Mouse (Mus musculus) 3134 (cell line): Measurements from ENCODE around the gene Prr23a2.
"Not testable (repeated sequence)": the region's sequence is repeated elsewhere in the genome, so short reads cannot be mapped to it uniquely, and the experiment has no call there.

ENCODE experiments used
- DNase-seq: peaks from one replicate; pipeline ENCODE4 v3.0.0-alpha.2; 2011; ENCODE audit warnings: low spot score; ENCODE audit not compliant: insufficient read length; ENCODE audit errors: extremely low read depth

Gene Prr23a2

DNA sequence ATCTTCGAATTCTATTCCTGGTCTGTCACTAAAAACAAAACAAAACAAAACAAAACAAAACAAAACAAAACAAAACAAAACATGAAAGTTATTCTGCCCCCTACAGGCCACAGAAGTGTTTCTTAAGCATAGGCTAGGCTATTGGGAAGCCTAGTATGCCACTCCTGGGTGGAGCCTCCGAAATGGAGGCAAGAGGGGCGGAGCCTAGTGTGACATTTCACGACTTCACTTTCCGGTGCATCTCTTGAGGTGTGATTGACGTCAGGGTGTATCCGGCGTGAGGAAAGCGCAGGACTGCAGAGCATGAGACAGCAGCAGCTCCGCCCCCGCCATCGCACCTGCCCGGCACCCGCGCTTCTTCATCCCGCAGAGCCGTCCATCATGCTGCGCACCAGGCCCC is at the start of gene Prr23a2:
TSS of gene Prr23a2 (plus strand) at position 285 of the 400 bp plus-strand sequence.
- DNase-seq: no peak

DNA sequence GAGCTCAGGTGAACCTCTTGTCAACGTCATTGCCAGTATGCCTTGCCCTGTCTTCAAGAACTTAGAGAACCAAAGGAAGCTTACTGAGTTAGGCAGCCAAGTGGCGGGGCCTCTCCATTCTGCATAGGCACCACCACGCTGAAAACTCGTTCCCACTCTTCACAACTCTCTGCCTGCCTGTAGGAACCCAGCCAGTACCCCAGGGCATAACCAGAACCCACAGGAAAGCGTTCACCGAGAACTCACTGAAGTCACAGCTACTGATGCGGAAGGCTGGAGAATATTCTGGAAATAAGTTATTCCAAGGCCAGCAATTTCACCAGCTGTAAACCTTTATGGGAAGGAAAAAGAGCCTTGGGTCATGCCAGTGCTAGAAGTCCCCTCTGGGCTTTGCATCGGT is 48.7 kb upstream of the Prr23a2 start:
- no peak for DNase-seq

DNA sequence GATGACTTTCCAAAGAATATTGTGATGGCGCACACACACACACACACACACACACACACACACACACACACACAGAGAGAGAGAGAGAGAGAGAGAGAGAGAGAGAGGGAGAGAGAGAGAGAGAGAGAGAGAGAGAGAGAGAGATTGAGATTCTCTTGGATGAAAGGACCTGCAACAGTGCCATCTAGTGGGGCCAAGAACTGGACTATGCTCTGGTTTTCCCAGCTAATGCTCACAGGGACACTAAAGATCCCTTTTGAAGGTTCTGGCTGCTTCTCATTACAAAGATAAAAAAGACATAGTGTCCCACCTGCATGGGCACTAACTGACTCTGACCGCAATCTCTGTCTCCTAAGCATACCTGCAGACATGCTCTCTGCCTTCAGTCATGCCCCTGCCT is 46.8 kb upstream of the Prr23a2 start:
- not testable (repeated sequence) for DNase-seq

DNA sequence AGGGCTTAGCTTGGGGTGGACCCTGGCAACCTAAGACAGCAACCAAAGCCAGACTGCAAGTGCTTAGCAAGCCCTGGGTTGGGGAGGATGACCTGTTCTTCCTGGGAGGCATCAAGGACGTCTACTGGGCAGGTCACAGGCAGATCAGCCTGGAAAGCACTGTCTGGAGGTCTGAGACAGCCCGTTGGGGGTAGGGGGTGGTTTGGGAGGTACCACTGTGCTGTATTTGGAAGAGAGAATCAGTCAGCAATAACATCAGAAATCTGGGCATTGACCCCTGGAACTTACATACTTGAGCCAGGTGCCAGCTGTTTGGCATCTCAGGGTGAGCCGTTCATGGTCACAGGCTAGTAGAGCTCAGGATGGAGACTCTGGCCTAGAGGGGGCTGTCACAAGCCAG is 40.2 kb upstream of the Prr23a2 start:
- DNase-seq: no peak

DNA sequence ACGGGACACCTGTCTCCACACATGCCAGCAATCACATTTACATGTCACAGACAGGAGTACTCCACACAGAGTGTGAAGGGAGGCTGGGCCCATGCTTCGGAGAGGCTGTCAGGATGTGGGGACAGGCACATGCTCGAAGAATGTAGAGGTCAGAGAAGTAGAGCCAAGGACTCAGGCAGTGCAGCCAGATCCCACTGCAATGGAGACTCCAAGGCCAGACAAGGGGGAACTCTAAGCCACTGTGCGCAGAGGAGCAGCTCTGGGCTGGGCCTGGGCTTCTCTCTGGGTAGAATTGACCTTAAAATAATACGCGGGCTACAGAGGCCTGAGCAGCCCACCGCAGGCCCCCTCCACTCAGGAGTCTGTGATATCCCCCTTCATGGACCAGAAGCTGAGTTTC is 38.7 kb upstream of the Prr23a2 start:
- DNase-seq: no peak

DNA sequence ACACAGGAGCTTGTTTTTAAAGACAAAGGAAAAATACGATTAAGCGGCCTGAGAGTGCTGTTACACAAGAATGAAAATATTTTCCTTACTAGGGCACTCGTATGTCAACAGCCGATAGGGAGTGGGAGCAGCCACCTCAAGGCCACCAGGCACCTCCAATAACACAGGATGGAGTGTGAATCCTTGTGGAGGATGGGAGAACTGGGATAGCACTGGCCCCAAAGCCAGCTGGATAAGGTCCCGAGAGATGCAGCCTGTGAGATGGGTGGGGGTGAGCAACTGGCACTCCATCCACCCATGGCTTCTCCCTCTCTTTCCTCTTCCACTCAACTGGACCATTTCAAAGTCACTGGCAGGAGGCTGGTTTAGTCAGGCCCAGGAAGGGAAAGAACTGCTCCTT is 37.3 kb upstream of the Prr23a2 start:
- no peak for DNase-seq

DNA sequence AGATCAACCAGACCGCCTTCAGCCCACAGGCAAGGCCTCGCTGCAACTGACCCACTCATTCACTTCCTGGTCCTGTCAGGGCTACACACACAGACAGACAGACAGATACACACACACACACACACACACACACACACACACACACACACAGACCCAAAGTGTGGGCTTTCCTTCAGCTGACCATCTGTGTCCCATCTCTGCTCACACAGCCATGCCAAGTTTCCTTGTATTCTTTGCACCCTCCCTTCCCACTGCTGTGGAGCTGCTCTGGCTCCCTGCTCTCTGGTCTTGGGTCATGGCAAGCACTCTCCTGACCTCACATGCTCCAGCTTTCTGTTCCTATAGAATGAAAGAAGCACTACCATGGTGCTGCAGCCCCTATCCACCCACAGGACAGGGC is 36.8 kb upstream of the Prr23a2 start:
- DNase-seq: no peak

DNA sequence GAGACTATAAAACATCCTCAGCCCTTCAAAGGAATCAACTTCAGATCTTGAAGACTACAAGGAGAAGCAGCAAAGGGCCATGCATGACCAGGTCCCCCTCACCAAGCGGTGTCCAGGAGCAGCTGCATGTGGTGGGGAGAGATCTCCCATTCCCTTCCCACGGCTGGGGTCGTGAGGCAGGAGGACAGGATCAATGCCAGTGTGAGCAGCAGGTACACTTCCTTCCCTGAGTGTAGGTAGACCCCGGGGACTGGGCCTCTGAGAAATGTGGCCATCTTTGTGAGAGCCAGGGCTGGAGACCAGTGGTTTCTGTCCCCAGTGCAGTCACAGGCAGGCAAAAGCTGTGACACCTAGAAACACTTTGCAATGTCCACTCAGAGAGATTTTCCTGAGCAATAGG is 35.8 kb upstream of the Prr23a2 start:
- DNase-seq: no peak

DNA sequence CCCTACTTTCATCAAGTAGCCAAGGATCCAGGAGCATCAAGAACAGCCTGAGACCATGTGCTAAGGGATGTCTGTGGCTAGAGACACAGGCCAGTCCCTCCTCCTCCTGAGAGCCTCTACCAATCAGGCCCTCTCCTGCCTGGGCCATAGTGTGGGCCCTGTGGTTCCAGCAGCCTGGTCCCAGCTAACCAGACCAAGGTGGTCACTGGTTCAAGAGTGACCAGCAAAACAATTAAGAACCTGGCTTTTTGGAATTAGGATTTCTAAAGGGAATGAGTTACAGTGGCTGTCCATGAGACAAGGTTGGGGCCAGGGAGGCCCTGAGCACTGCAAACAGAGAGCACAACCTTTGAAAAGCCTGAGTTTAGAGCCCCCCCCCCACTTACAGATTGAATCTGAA is 35.2 kb upstream of the Prr23a2 start:
- no peak for DNase-seq

DNA sequence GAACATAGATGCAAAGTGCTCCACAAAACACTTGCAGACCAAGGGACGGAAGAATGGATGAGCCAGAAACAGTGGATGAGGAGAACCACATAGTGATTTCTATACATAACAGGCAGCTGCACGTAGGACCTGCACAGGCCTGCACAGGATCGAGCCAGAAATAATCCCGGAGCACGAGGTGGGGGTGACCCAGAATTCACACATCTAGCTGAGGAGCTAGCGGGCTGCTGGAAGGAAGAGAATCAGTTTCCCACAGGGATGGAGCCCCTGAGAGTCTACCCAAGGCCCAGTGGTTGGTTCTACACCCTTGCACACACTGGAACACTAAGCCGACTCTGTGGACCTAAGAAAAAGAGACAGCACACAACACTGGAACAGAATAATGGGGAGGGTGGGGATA is 32.5 kb upstream of the Prr23a2 start:
- no peak for DNase-seq

DNA sequence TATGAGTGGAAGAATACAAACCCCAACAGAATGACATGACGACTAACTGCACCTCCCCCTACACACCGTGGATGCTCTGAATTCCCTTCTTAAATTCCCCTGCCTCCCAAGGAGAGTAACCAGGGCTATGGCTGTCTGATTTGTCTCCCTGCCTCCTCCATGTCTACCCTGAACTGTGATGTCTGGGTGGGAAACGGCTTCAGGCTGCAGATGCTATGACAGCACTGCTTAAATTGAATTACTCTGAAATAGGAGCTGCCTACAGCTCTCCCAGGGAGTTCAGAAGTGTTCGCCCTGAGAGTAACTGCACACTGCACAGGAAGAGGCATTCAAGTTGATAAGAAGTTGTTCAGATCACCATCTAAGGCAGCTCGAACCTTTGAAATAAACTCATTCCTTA is 26.8 kb upstream of the Prr23a2 start:
- DNase-seq: no peak

DNA sequence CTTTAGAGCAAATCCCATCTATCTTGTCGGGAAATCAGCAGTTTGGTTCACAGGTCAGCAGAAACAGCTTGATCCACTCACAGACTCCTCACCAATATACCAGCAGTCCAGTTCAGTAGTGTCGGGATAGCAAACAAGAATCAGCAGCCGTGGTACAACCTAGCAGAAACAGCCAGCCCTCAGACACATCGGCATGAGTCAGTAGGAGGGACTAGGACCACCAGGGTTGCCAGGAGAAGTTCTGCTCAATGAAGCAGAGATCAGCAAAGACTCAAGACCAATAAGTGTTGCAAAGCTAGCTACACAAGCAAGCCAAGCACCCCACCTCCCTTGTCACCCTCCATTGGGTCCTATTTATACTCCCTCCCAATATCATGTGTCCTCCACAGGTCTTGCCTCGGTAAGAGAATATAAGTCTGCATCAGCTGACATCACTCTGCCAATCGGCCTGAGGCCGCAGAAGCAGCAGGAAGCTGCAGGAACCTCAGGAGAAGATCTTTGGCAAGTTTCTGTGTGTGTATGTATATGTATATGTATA is 18.7 kb upstream of the Prr23a2 start:
- no peak for DNase-seq

DNA sequence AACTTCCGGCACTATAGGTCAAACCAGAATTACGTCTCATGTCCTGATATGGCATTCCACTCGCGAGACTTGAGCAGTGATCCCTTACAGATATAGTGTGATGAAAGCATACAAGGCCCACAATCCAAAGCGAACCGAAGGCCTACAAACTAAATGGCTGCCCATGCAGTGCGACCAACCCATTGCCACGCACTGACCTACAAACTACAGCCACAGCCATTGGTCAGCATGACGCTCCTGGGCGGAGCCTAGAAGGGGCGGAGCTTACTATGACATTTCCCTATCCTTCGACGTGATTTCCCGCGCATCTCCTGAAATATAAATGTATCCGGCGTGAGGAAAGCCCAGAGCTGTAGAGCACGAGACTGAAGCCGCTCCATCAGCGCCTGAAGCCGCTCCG is 14.2 kb upstream of the Prr23a2 start, which contains the start of gene Prr23a1:
TSS of gene Prr23a1 (plus strand) at position 387 of the 400 bp plus-strand sequence.
- no peak for DNase-seq

DNA sequence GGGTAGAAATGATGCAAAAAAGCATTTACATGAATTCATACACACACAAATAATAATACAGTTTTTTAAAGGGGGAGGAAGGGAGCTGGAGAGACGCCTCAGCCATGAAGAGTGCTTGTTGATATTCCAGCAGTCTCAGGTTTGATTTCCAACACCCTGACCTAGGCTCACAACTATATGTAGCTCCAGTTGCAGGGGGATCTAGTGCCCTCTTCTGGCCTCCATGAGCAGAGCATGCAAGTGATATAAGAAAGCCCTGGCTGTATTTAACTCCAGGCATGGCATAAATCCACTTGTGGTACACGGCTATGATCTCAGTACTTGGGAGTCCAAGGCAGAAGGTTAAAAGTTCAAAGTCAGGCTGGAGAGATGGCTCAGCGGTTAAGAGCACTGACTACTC is 7.2 kb downstream of the Prr23a2 start:
- no peak for DNase-seq

DNA sequence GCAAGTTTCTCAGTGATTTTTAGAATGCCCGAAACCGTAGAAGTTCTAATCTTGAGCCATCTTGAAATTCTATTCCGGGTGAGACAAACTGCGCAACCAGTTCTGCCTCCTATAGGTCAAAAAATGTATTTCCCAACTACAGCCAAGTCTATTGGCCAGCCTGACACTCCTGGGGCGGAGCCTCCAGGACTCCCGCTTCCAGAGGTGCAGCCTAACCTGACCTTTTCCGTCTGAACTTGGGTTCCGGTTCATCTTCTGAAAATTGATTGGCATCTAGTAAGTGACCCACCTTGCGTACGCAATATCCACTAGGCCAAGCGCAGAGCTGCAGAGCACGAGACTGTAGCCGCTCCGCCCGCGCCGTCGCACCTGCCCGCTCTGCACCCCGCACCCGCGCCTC is 8.3 kb downstream of the Prr23a2 start, which contains the start of gene Prr23a3:
TSS of gene Prr23a3 (plus strand) at position 197 of the 400 bp plus-strand sequence.
- no peak for DNase-seq

DNA sequence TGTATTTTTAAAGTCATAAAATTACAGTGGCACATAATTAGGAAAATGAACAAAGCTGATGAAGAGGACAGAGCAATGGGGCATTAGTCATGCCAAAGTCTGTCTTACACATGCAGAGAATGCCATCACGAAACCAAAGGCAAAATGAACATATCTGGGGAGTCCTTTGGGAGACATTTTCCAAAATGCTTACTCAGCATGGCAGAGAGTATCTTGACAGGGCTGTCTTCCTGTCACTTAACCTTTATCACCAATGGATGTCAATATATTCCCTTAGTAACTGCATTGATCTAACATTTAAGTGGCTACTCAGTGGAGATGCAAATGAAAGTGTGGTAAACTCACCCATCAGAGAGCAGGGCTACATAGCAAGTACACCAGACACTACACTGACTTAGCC is 45.2 kb downstream of the Prr23a2 start:
- no peak for DNase-seq

DNA sequence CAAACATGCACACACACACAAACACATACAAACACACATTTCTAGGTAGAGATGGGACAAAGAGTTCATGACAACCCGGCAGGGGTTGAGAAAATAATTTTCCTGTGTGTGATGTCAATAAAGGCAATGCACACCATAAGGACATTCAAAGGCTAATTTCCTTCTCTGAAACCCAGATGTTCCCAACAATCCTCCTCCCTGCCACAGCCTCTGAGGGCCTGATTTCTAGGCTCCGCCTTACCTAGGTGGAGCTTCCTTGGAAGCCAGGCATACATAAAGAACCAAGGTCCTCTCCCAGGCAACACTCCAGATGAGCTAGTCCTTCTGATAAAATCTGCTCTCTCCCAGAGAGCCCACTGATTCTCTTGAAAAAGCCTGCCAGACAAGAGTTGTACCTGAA is 46.5 kb downstream of the Prr23a2 start, which contains the start of gene 7420426K07Rik:
TSS of gene 7420426K07Rik (plus strand) at position 301 of the 400 bp plus-strand sequence.
- no peak for DNase-seq
